Mouse (Mus musculus) bone marrow, adult 2 months (tissue): ENCODE measurements around the gene Ddhd1. TPM values are rescaled to one million over a fixed set of nuclear protein-coding genes. Genes with fewer than 3 reads are reported as not detected.

Experiments used
- H3K27ac ChIP-seq: fragments of 200-500 bp; 2 replicates; pipeline ENCODE4 v1.5.1; 2012; ENCODE audit warnings: low read depth, mild to moderate bottlenecking, control low read depth, inconsistent platforms, low read length; ENCODE audit not compliant: control insufficient read depth, poor library complexity, insufficient read depth
- H3K4me1 ChIP-seq: fragments of 200-500 bp; 2 replicates; pipeline ENCODE4 v1.6.1; 2011; ENCODE audit warnings: low read length; ENCODE audit not compliant: control insufficient read depth, insufficient read depth
- H3K4me3 ChIP-seq: fragments of 200-500 bp; replicated peaks from 2 replicates; pipeline ENCODE3; 2011; ENCODE audit warnings: mild to moderate bottlenecking, low read depth, low read length, control low read depth; ENCODE audit not compliant: control insufficient read depth
- CTCF ChIP-seq: fragments of 200-500 bp; IDR thresholded peaks from 2 replicates; pipeline ENCODE4 v1.5.1; 2011; ENCODE audit warnings: low read length, control low read depth; ENCODE audit not compliant: control insufficient read depth, insufficient read depth
- POLR2A ChIP-seq: fragments of 200-500 bp; IDR thresholded peaks from 2 replicates; pipeline ENCODE4 v1.6.1; 2011; ENCODE audit warnings: low read depth, mild to moderate bottlenecking, control low read depth, low read length, borderline replicate concordance; ENCODE audit not compliant: control insufficient read depth
- WGBS: fragments of 180-500 bp; shearing (Covaris S2); methylation state at CpG from one replicate; pipeline ENCODE4 v1.1.7; 2018; 5-methylcytosine and 5-hydroxymethylcytosine counted together
- polyA plus RNA-seq: library from polyadenylated mRNA; stranded (reverse); fragments of >200 nt; gene quantifications from 2 replicates; pipeline ENCODE4 v1.2.4, GENCODE M21; 2011; ENCODE audit warnings: low replicate concordance; ENCODE audit not compliant: missing spikeins, insufficient read depth, insufficient read length

The Ddhd1 gene
- polyA plus RNA-seq, 1 experiment: 18.8 TPM

DNA sequence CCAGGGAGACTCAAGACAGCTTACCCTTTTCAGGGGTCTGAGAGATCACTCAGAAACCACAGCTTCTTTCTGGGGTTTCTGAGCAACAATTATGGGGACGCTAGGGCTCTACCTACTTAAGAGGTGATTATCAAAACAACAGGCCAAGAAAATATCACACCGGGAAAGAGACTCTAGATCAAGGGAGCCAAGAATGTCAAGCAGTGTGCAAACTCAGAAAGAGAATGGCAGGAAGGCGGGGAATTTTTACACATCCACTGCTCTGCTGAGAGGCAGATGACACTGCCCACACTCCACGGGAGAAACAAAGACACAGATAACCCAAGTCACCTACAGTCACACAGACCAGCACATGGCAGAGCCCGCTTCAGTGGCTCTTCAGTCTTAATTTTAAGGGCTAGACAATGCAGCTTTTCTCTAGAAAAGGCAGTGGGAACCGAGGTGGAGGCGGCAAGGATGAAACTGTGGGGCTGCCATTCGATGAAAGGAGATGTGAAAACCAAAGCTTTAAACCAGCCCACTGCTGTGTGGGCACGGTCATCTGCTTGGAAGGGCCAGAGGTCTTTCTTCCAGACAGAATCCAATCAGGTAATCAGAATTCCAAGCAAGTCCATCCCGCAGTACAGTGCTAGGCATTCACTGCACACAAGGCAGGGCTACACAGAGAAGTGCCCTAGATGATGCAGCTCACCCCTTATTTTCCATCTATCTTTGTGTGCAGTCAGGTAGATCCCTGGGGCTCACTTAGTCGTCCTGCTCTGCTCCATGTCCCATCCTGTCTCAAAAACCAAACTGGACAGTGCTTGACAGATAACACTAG is 8.7 kb downstream of the Ddhd1 start:
- Histone ChIP-seq H3K4me3 (no peak overlapping the region), H3K4me1 (peaks cover 1% of the 10 kb centered on the region; the same call in 1 of the 2 replicates), H3K27ac (no peak overlapping the region)
- TF ChIP-seq POLR2A: no peak
- TF ChIP-seq CTCF: no peak
- WGBS: 82% methylated on average over 11 of the region's 11 CpGs

DNA sequence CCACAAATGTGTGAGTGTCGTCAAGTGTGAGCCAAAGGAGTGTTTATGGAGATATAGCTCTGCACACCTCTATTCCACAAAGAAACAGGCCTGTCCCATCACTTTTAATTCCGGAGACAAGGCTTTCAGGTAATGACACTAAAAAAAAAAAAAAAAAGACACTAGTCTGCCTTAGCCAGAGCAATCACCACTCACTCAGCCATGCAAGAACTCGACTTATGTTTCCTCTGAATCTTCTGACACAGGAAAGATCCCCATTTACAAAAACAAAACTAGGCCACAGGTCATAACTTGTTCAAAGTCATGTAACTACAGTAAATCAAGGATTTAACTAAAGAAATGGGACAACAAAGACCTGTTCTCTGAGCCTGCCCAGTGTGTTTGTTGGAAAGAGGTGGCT is 9.8 kb downstream of the Ddhd1 start:
- Histone ChIP-seq H3K4me3 (no peak overlapping the region), H3K27ac (no peak overlapping the region), H3K4me1 (peaks cover 1% of the 10 kb centered on the region; the same call in 1 of the 2 replicates)
- 75% methylated on average over 3 of the region's 3 CpGs for WGBS
- TF ChIP-seq CTCF: no peak
- TF ChIP-seq POLR2A: no peak

- Histone ChIP-seq H3K27ac (no peak overlapping the region), H3K4me1 (peaks cover 1% of the 10 kb centered on the region; the same call in 1 of the 2 replicates), H3K4me3 (no peak overlapping the region)
- WGBS: 91% methylated on average over 11 of the region's 11 CpGs
- TF ChIP-seq CTCF: no peak
- no peak for TF ChIP-seq POLR2A
Observed at GRCm38 (mm10) chr14:45647632-45648031, 10.3 kb downstream of the Ddhd1 start.

DNA sequence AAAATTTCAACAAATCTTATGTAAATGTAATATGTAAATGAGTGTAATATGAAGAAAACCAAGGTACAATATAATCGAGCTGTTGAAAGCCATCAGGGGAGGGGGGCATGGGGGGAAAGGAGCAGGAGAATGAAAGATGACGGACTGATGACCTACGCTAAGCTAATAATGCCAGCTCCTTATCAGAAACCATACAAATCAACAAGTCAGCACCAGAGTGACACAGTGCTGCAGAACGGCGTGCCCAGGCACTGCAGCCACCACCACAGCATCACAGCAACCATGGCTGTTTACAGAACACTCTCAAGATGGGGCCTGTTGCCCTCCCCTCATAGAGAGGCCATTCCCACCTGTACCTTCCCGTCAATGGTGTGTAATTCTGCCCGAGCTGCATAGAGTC is 10.8 kb downstream of the Ddhd1 start:
- H3K4me1 ChIP-seq: peaks cover under 1% of the 10 kb centered on the region; the same call in 1 of the 2 replicates
- H3K4me3 ChIP-seq: no peak overlapping the region
- no peak overlapping the region for H3K27ac ChIP-seq
- WGBS: 86% methylated on average over 7 of the region's 7 CpGs
- no peak for TF ChIP-seq CTCF

- WGBS: 80% methylated on average over 1 of the region's 1 CpGs
- Histone ChIP-seq H3K4me1 (no peaks in the 10 kb centered on the region; the same call in 1 of the 2 replicates), H3K27ac (no peak overlapping the region), H3K4me3 (no peak overlapping the region)
- TF ChIP-seq CTCF (no peak), POLR2A (no peak)
Observed at GRCm38 (mm10) chr14:45644786-45645185, 13.2 kb downstream of the Ddhd1 start.

GRCm38 (mm10) chr14:45644202-45644601 is 13.7 kb downstream of the Ddhd1 start:
- no peak for TF ChIP-seq CTCF
- 77% methylated on average over 7 of the region's 7 CpGs for WGBS
- no peak overlapping the region for H3K27ac ChIP-seq
- no peaks in the 10 kb centered on the region; the same call in 1 of the 2 replicates for H3K4me1 ChIP-seq
- H3K4me3 ChIP-seq: no peak overlapping the region

DNA sequence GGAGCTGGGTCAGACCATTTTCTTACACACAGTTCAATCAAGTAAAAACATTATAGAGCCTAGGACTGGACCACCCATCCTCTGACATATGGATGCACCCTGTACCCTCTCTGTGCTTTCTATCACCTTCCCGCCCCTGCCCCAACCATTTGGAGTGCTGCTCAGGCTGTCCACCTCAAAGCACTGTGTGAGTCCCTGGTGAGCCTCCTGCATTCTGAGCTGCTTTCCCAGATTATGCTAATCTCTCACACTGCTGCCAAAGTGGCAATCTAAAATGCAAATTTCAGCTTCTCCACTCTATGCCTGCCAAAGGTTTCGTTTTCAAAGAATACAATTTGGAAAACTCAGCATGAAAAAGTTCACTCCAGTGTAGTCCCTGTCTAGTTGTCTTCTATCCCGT is 14.5 kb downstream of the Ddhd1 start:
- WGBS: 81% methylated on average over 3 of the region's 3 CpGs
- H3K4me3 ChIP-seq: no peak overlapping the region
- H3K4me1 ChIP-seq: no peaks in the 10 kb centered on the region; the same call in 1 of the 2 replicates
- no peak overlapping the region for H3K27ac ChIP-seq
- no peak for TF ChIP-seq CTCF
- no peak for TF ChIP-seq POLR2A

DNA sequence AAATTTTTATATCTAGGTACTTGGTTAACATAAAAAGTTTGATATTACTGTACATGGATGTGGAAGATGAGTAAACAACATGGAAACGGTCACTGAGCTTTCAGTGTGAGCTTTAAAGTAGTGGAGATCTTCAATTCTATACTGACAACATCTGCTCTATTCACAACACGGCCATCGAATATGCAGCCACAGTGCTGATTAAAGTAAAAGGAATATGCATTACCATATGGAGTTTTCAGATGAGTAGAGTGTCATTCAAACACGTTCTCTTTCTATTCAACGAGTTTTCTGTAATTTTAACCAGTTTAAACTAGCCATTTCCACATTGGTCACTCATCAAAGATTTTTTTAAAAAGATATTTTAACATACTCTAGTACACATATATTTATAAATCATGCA is 15.1 kb downstream of the Ddhd1 start:
- Histone ChIP-seq H3K4me1 (no peaks in the 10 kb centered on the region; the same call in 1 of the 2 replicates), H3K27ac (no peak overlapping the region), H3K4me3 (no peak overlapping the region)
- TF ChIP-seq CTCF: no peak
- no peak for TF ChIP-seq POLR2A
- 91% methylated on average over 5 of the region's 5 CpGs for WGBS

GRCm38 (mm10) chr14:45642217-45642616 is 15.7 kb downstream of the Ddhd1 start:
- WGBS: 86% methylated on average over 9 of the region's 9 CpGs
- Histone ChIP-seq H3K4me1 (no peaks in the 10 kb centered on the region; the same call in 1 of the 2 replicates), H3K27ac (no peak overlapping the region), H3K4me3 (no peak overlapping the region)
- TF ChIP-seq CTCF (no peak), POLR2A (no peak)

- 75% methylated on average over 5 of the region's 5 CpGs for WGBS
- Histone ChIP-seq H3K4me3 (no peak overlapping the region), H3K4me1 (no peaks in the 10 kb centered on the region; the same call in 1 of the 2 replicates), H3K27ac (no peak overlapping the region)
- TF ChIP-seq CTCF: no peak
- TF ChIP-seq POLR2A: no peak
Observed at GRCm38 (mm10) chr14:45638717-45639116, 19.2 kb downstream of the Ddhd1 start.
